Mouse (Mus musculus) midbrain, embryonic 14.5 days (tissue): ENCODE data around the gene Atpaf2. TPM values are rescaled to one million over a fixed set of nuclear protein-coding genes. Genes with fewer than 3 reads are reported as not detected.
A peak's percentile ranks its signal among the peaks of the same experiment; 100 is the strongest.

Source experiments
- ATAC-seq: fragments of 200-750 bp; cut with Nextera tagmentation; 2 replicates; pipeline ENCODE4 v1.8.0; 2017; ENCODE audit warnings: moderate number of reproducible peaks, moderate library complexity; ENCODE audit not compliant: low FRiP score, low TSS enrichment
- DNase-seq: peaks from one replicate; pipeline ENCODE4 v3.0.0-alpha.2; 2015
- H3K27ac ChIP-seq: fragments of 300-500 bp; sonication (generic); replicated peaks from 2 replicates; pipeline ENCODE4 v1.5.1; 2014; ENCODE audit warnings: mild to moderate bottlenecking, low read depth, low read length, moderate library complexity
- H3K27me3 ChIP-seq: fragments of 300-500 bp; sonication (generic); 2 replicates; pipeline ENCODE4 v1.6.1; 2014; ENCODE audit warnings: low read length, control low read depth, mixed read lengths; ENCODE audit not compliant: control insufficient read depth, insufficient read depth
- H3K36me3 ChIP-seq: fragments of 300-500 bp; sonication (generic); 2 replicates; pipeline ENCODE4 v1.6.1; 2014; ENCODE audit warnings: low read length, control low read depth; ENCODE audit not compliant: control insufficient read depth, insufficient read depth
- H3K4me1 ChIP-seq: fragments of 300-500 bp; sonication (generic); 2 replicates; pipeline ENCODE4 v1.6.1; 2014; ENCODE audit warnings: mild to moderate bottlenecking, antibody characterized with exemption, low read length, control low read depth; ENCODE audit not compliant: control insufficient read depth, insufficient read depth
- H3K4me2 ChIP-seq: fragments of 300-500 bp; sonication (generic); 2 replicates; pipeline ENCODE4 v1.6.1; 2014; ENCODE audit warnings: mild to moderate bottlenecking, low read length, moderate library complexity
- H3K4me3 ChIP-seq: fragments of 300-500 bp; sonication (generic); replicated peaks from 2 replicates; pipeline ENCODE4 v1.5.1; 2014; ENCODE audit warnings: low read depth, low read length
- H3K9ac ChIP-seq: fragments of 300-500 bp; sonication (generic); replicated peaks from 2 replicates; pipeline ENCODE4 v1.6.1; 2014; ENCODE audit warnings: mild to moderate bottlenecking, low read length, moderate library complexity
- H3K9me3 ChIP-seq: fragments of 300-500 bp; sonication (generic); 2 replicates; pipeline ENCODE4 v1.6.1; 2016; ENCODE audit warnings: low read length, control low read depth, mixed read lengths; ENCODE audit not compliant: control insufficient read depth
- WGBS: fragments of 180-500 bp; shearing (Covaris S2); extraction: QIAGEN DNeasy Blood & Tissue Kit; methylation state at CpG from one replicate; pipeline ENCODE4 v1.1.7; 2014; 5-methylcytosine and 5-hydroxymethylcytosine counted together
- polyA plus RNA-seq: library from polyadenylated mRNA; unstranded; fragments of >200 nt; fragmentation: Nextera tagmentation; extraction: Ambion mirVana; gene quantifications from 2 replicates; pipeline ENCODE4 v1.2.1, GENCODE M21; 2014

Gene Atpaf2
- polyA plus RNA-seq, 1 experiment from 2014 or later = 42.5 TPM

DNA sequence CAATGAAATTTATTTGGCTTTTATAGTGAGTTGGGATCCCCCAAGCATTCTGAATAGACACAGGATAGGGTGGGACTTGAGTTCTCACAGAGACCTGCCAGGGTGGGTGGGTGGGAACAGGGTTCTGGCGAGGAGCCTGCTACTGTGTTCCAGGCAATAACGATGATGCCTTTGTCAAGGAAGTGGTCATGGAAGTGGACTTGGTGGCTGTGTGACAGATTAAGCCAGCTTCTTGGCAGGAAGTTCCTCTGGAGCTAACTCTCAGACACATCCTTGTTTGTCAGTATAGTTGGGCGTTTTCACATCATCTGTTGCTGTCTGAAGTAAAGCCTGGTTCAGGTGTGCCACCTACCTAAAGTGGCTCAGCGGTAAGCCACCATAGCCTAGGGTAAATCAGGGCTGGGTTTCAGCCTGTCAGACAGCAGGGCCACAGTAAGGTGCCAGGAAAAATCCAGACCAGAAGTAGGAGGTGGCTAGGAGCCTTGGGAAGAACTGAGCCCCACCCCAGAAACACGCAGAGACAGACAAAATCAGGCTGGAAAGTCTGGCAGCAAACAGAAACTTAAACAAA lies 57.5 kb downstream of the Atpaf2 start:
- H3K9ac ChIP-seq = no peak overlapping the region
- H3K4me2 ChIP-seq = no peak overlapping the region
- 81% methylated on average over 5 of the region's 5 CpGs for WGBS
- no peaks in the 10 kb centered on the region for H3K36me3 ChIP-seq
- H3K27me3 ChIP-seq = no peaks in the 10 kb centered on the region
- H3K27ac ChIP-seq = no peak overlapping the region
- DNase-seq (no peak), ATAC-seq (no peak)
- no peak overlapping the region for H3K4me3 ChIP-seq
- H3K4me1 ChIP-seq = no peaks in the 10 kb centered on the region
- H3K9me3 ChIP-seq = no peaks in the 10 kb centered on the region

DNA sequence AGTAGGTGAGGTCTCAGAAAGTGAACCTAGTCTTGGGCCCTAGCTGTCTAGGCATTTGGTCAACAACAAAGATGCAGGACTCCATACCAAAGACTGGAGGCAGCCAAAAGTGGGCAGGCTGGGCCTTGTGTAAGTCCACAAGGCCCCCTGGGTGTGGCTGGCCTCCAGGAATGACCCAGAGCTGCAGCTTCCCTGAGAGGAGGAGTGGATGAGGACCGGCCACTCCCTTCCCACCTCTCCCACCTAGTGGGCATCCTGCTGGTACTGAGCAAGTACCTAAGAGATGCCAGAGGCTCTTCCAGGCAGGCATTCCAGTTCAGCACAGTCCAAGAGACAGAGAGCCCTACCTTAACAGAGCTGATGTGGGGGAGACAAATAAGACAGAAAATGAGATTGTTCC lies 58.3 kb downstream of the Atpaf2 start:
- no peak for DNase-seq
- ATAC-seq = no peak

DNA sequence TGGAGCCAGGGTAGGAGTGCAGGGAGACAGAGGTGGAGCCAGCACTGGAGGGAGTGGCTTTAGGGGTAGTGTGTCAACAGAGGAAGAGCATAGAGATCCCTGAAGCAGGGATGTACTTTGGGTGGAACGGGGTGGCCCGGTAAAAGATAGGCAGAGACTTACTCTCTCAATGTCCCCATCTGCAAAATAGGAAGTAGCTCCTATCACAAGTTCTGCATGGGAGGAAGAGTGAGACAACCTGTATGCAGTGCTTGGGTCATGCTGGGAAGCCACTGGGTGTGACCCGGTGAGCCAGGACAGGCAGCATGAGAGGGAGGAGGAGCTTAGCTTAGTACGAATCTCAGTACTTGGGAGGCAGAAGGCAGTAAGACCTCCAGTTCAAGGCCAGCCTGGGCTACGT lies 59.1 kb downstream of the Atpaf2 start:
- DNase-seq = no peak
- Histone ChIP-seq H3K36me3 (no peaks in the 10 kb centered on the region), H3K4me3 (no peak overlapping the region), H3K9me3 (no peaks in the 10 kb centered on the region), H3K4me2 (no peak overlapping the region), H3K4me1 (no peaks in the 10 kb centered on the region), H3K27ac (no peak overlapping the region), H3K27me3 (no peaks in the 10 kb centered on the region), H3K9ac (no peak overlapping the region)
- ATAC-seq = no peak
- 72% methylated on average over 5 of the region's 5 CpGs for WGBS

More for the DNA sequence above, 58.3 kb downstream of the Atpaf2 start:
- Histone ChIP-seq H3K4me3 (no peak overlapping the region), H3K27me3 (no peaks in the 10 kb centered on the region), H3K9me3 (no peaks in the 10 kb centered on the region), H3K9ac (no peak overlapping the region), H3K27ac (no peak overlapping the region), H3K4me1 (no peaks in the 10 kb centered on the region), H3K4me2 (no peak overlapping the region), H3K36me3 (no peaks in the 10 kb centered on the region)
- 93% methylated on average over 1 of the region's 1 CpGs for WGBS

DNA sequence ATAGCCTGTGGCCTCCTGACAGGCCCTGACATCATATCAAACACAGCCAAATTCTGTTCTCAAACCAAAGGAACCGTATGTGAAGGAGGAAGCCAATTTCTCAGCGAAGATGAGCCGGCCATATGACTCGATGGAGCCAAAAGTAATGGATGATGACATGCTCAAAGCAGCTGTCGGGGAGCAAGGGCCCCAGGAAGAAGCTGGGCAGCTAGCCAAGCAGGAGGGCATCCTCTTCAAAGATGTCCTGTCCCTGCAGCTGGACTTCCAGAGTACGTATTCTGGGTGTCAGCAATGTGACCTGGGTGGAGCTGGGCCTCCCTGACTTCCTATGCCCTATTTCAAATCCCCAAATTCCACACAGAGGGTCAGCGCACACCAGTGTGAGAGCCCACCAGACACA lies 59.7 kb downstream of the Atpaf2 start:
- Histone ChIP-seq H3K36me3 (no peaks in the 10 kb centered on the region), H3K9me3 (no peaks in the 10 kb centered on the region), H3K27ac (no peak overlapping the region), H3K4me2 (no peak overlapping the region), H3K9ac (no peak overlapping the region), H3K4me3 (no peak overlapping the region), H3K4me1 (no peaks in the 10 kb centered on the region), H3K27me3 (no peaks in the 10 kb centered on the region)
- no peak for DNase-seq
- no peak for ATAC-seq
- WGBS = 81% methylated on average over 7 of the region's 7 CpGs

DNA sequence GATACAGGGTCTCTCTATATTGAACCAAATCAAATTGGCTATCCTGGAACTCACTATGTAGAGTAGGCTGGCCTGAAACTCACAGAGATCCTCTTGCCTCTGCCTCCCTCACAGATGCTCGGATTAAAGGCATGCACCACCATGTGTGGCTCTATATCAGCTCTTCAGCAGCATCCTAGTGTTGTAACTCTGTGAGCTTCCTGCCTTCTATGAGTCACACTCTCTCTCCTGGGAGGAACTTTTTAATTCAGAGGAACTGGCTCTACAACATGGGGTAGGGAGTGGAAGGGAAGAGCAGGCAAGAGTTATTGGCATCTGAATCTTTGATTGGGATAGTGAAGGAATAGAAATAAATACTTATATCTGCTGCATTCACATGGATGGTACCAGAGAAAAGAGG lies 61.1 kb downstream of the Atpaf2 start:
- WGBS = 43% methylated on average over 1 of the region's 1 CpGs
- DNase-seq (no peak), ATAC-seq (no peak)
- H3K27me3 ChIP-seq = no peaks in the 10 kb centered on the region
- H3K4me2 ChIP-seq = no peak overlapping the region
- H3K9me3 ChIP-seq = no peaks in the 10 kb centered on the region
- no peaks in the 10 kb centered on the region for H3K36me3 ChIP-seq
- H3K27ac ChIP-seq = no peak overlapping the region
- H3K9ac ChIP-seq = no peak overlapping the region
- no peak overlapping the region for H3K4me3 ChIP-seq
- peaks cover 1% of the 10 kb centered on the region; the same call in 1 of the 2 replicates for H3K4me1 ChIP-seq

DNA sequence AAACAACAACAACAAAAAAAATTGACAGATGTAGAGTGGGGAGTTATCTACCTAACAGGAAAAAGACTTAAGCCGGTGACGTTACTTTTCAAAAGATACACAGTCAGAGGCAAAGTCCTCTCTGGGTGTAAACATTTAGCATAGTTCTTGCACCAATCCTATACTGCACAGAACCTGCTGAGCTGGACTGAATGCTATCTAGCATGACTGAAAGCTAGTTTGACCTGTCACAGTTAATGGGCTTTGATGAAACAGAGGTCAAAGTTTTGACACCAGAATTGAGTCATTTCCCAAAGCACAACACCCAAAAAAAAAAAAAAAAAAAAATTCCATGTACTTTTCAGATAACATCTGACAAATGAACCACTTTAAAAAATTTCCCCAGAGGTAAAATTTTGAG lies 62.3 kb downstream of the Atpaf2 start:
- no peak overlapping the region for H3K27ac ChIP-seq
- ATAC-seq (no peak), DNase-seq (no peak)
- no peak overlapping the region for H3K4me2 ChIP-seq
- no peak overlapping the region for H3K9ac ChIP-seq
- 89% methylated on average over 2 of the region's 2 CpGs for WGBS
- no peaks in the 10 kb centered on the region for H3K27me3 ChIP-seq
- no peaks in the 10 kb centered on the region for H3K36me3 ChIP-seq
- no peak overlapping the region for H3K4me3 ChIP-seq
- peaks cover 10% of the 10 kb centered on the region for H3K4me1 ChIP-seq
- no peaks in the 10 kb centered on the region for H3K9me3 ChIP-seq

DNA sequence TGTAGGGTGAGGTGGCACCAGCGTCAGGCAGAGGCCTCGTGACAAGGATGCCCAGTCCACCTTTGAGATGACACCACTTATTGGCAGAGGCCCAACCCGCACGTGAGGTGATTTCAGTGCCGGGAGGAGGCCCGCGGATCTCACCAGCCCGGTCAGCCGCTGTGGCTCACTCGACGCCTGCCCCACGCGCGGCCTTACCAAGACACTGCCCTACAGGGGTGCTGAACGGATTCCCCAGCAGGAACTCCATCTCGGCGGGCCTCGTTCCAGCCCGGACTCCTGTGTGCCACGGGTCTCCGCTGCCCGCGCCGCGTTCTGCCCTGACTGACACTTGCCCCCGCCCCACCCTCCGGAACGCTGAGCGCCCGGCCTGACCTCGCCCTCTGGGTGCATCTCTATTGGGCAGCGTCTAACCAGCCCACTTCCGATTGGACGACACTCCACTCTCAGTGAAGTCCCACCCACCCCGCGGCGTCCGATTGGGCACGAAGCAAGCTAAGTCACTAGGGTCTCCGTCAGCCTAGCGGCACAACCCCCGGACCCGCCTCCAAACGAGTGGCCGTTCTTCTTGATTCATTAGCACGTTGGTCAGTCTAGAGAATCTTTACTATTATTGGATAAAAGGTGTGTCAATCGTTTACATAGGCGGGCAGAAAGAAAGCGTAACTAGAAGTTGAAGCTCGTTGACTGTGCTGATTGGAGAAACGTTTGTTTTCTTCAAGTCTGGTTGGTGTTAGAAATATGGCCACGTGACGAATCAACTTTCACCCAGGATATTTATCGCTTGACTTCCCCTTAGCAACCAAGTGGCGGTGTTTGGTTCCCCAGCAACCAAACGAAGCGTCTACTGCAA lies 65.5 kb downstream of the Atpaf2 start, which contains the start of the genes Tom1l2 and Drc3:
TSS of gene Tom1l2 (minus strand) at position 347 of the 853 bp plus-strand sequence.
TSS of gene Drc3 (plus strand) at position 771 of the 853 bp plus-strand sequence.
- H3K27ac ChIP-seq = peak within 1 kb of the TSS; percentile 75
- ATAC-seq (peak; percentile 100), DNase-seq (peak; percentile 100)
- under 1% methylated on average over 57 of the region's 57 CpGs for WGBS
- H3K4me1 ChIP-seq = peaks cover 10% of the 10 kb centered on the region
- H3K9ac ChIP-seq = peak within 1 kb of the TSS; percentile 73
- H3K9me3 ChIP-seq = no peaks in the 10 kb centered on the region
- peak within 1 kb of the TSS; percentile 76 for H3K4me2 ChIP-seq
- peak within 1 kb of the TSS; percentile 77 for H3K4me3 ChIP-seq
- H3K27me3 ChIP-seq = no peaks in the 10 kb centered on the region
- H3K36me3 ChIP-seq = no peaks in the 10 kb centered on the region

DNA sequence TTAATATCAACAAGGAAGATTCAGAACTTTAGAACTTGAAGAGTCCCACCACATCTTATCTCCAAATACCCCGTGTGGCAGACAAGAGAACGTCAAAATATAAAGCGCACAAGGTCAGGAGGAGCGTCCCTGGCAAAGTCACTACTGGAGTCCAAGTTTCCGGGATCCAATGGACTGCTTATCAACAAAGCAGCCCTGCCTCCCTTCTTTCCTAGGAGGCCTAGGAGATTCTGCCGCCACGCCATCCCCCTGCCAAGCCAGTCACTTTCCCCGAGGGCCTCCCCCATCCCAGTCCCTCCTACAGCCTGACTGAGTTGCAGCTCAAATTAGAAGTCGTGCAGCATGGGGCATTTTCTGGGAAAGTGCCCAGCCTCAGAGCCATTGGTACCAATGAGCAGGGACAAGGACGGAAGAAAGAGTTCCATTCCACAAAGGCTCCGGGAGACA lies 66.3 kb downstream of the Atpaf2 start:
- Histone ChIP-seq H3K9me3 (no peaks in the 10 kb centered on the region), H3K27ac (peak overlapping the region; percentile 75), H3K9ac (peak overlapping the region; percentile 73), H3K4me1 (peaks cover 10% of the 10 kb centered on the region), H3K36me3 (no peaks in the 10 kb centered on the region), H3K4me3 (peak overlapping the region; percentile 77), H3K4me2 (peak overlapping the region; percentile 76), H3K27me3 (no peaks in the 10 kb centered on the region)
- ATAC-seq (no peak), DNase-seq (peak; percentile 20)
- WGBS = 30% methylated on average over 11 of the region's 11 CpGs
